Mouse (Mus musculus): Measurements from ENCODE around the gene Gm17949.

Gm17949 gene

DNA sequence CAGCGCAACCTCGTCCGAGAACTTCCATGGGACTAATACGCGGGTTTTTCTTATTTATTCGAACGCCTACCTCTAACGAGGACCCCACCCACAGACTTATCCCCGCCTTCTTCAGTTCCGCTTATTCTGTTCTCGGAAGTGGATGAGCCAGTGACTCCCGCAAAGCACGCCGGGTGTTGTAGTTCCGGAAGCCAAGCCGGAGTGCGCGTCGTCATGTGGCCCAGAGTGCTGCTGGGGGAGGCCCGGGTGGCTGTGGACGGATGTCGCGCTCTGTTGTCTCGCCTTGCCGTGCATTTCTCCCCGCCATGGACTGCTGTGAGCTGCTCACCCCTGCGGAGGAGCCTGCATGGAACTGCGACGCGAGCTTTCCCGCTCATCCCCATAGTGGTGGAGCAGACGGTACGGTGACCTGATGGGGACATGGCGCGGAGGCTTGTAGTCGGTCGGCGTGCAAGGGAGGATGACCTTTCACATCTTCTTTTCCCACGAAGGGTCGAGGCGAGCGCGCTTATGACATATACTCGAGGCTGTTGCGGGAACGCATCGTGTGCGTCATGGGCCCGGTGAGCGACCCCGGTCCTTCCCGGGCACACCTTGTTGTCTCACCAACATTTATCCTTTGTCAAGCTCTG lies 21.0 kb upstream of the Gm17949 start, which contains the start of gene Clpp:
Gene Clpp, plus strand, starts transcription at position 191 of the 632 bp plus-strand sequence.
- peak; percentile 96 for ATAC-seq (ENCODE audit: low TSS enrichment)

DNA sequence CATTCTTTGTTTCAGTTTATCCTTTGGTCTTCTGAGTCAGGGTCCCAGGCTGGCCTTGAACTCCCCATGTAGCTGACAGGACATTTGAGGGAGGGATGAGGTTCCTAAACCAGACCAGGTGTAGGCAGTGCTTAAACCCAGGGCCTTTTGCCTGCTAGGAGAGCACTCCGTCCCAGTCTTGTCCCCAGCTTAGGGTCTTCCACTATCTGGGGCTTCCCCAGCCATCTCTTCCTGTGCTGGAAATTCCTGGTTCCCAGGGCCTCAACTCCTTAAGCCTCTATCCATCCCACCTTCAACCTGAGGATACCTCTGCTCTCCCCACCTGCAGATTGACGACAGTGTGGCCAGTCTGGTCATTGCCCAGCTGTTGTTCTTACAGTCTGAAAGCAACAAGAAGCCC lies 20.3 kb upstream of the Gm17949 start:
- no peak for ATAC-seq (ENCODE audit: low TSS enrichment)

DNA sequence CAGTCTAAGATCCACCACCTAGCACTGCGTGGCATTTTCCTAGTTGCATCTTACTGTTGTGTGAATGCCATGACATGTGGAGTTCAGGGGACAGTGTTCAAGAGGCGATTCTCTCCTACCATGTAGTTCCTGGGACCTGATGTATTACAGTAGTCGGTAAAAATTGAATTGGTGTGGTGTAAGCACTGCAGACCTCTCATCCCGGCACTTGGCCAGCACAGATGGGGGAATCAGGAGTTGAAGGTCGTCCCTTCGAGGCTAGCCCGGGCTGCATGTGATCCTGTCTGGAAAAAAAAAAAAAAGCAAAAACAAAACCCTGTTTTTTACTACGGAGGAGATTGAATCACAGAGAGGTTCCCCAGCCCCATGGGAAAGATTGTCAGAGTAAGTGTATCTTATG lies 16.2 kb upstream of the Gm17949 start:
- ATAC-seq (ENCODE audit: low TSS enrichment): no peak

DNA sequence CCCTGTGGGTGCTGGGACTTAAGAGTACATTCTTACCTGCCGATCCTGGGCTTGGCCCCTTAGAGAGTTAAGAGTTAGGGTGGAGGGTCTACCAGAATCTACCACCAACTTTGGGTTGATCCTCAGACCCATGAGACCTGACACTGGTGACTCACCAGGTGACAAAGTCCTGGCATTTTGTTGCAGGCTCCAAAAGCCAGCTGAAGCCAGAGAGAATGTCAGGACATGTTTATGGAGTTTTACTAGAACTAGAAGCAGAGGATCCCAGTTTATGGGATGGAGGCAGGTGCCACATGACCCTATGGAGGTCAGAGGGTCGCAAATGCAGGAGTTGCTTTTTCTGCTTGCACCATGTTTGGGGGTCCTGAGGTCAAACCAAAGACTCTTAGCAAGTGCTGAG lies 14.8 kb upstream of the Gm17949 start:
- ATAC-seq (ENCODE audit: low TSS enrichment): no peak

DNA sequence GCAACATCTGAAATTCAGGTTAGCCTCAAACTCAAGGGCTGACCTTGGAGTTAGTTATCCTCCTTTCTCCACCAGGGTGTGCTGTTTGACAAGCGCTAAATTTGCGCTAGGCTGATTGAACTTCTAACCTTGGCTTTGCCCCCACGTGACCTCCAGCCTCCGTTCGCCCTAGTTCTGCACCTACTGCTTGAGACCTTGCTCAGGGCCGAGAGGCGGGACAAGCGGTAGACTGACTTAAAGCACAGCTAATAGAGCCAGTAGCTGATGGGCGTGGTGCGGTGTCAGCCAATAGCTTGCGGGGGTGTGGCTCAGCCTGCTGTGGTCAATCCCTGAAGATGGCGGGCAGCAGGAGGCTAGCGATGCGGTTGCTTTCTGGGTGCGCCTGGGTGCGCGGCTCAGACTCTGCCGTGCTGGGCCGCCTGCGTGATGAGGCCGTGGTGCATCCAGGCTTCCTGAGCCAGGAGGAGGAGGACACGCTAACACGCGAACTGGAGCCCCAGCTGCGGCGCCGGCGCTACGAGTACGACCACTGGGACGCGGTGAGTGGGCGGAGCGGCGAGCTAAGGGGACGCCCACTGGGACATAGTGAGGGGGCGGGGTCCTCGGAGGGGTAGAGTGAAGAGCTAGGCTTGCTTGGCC lies 14.1 kb upstream of the Gm17949 start, which contains the start of gene Alkbh7:
Gene Alkbh7, plus strand, starts transcription at position 311 of the 639 bp plus-strand sequence.
- ATAC-seq (ENCODE audit: low TSS enrichment): peak; percentile 92

DNA sequence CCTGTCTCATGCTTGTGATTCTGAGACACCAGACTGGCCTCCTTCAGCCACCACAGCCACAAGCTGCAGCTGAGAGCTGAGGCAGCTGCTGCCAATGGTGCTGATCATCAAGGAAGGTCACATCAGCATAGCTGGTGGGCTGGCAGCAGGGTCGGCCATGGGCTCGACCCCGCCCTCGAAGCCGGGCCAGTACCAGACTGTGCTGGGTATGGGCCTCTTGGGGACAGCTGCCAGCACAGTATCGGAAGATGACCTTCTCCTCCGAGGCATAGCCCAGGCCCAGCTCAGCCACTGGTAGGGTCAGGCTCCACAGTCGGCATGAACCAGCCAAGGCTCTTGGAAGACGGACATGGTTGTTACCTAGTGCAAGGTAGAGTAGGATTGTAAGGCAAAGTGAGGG lies 11.9 kb upstream of the Gm17949 start:
- no peak for ATAC-seq (ENCODE audit: low TSS enrichment)

DNA sequence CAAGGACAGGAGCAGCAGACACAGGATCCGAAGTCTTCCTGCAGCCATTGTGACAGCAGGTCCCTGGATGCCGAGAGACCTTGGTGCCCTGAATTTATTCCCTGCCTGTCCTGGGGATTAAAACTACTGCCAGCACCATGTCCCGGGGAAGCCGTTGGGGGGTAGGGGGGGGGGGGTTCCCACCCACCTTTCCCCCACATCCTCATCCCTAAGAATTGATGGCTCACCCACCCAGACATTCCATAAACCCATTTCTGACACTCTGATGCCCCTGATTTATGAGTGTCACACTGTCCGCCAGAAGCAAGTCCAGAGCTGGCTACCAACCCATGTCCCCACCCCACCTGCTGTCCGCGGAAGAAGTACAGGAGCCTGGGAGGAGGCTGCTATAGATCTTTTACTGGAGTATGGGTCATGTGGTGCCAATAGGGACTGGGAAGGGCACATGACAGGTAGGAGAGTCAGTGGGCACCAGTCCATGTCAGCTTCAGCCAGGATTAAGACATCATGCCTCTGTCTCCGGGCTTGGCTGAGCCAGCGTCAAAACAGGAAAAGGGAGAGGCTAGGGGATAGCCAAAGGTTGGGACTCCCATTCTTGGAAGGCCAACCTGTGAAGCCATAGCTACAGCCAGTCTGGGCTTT lies 11.2 kb upstream of the Gm17949 start, which contains the start of gene Pspn:
Gene Pspn, minus strand, starts transcription at position 51 of the 642 bp plus-strand sequence.
- no peak for ATAC-seq (ENCODE audit: low TSS enrichment)

DNA sequence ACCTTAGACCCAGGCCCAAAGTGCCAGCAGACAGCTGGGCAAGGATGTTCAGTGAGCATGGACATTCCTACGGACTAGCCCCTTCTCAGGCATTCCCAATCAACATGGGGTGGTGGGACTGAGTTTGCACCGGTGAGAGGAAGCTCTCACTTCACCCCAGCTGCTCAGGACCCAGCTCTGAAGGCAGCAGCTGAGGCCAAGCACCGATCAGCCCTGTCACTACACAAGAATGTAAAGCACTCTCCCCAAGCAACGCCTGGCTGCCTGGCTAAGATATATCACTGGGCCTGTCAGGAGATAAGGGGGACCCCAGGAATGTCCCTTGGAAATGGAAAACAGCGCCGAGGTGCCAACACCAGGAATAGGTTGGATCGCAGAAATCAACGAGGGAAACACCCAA lies 10.0 kb upstream of the Gm17949 start:
- no peak for ATAC-seq (ENCODE audit: low TSS enrichment)

DNA sequence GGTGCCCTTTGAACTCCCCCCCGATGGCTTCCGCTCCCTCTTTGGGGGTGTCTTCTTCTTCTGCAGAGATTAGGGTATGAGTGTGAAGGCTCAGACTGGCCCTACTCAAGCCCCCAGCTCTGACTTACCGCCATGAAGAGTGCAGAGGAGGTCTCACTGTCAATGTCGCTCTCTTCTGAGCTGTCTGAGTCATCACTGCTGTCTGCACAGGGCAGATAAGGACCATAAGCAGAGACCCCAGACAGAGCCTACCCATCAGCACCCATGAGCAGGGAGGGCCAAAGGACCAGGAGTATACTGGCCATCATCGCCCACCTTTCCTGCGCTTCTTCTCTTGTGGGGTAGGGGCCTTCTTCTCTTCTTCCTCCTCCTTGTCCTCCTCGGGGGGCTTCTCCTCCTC lies 7.3 kb upstream of the Gm17949 start:
- ATAC-seq (ENCODE audit: low TSS enrichment): no peak

DNA sequence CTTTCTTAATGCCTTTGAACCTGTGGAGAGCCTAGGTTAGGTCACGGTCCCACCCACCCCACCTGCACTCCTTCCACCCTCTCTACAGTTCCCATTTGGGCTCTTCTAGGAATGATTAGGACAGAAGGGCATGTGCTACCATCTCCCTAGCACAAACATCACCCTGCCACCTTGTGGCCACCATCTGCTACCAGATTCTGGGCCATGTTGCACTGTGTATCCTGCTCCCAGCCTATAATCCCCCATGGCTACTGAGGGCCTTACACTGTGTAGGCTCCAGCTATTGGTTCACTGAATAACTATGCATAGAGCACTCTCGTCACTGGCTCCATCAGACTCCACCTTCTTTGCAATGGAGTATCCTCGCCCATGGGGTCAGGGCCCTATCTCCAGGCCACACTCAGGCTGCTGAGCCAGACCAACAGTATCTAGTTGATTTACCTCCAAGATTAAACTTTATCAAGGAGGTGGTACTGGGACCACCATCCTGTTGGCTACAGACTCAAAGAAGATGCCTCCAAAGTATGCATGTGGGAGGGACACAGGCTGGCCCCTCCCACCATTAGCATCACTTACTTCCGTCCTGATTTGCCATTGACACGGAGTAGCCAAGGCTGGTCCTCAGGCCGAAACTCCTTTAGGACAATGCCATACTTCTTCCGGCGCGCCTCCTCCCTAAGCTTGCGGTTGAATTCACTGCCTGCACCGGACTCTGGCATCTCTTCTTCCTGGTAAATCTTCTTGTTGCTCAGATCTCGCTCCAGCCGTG lies 3.9 kb upstream of the Gm17949 start:
- ATAC-seq (ENCODE audit: low TSS enrichment): no peak

DNA sequence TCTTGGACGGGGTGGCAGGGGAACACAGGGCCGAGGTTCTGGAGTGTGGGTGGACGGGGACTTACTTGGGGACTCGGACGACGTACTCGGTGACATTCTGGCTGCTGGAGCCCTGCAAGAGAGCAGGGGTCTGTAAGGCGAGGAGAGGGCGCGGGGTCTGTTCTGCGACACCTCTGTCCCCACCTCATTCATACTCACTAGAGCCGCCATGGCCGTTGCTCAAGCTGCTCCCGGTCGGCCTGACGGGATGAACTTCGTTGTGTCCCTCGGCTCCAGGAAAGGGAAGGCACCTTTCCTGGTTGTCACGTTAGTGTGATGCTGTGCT lies 396 bp upstream of the Gm17949 start:
- ATAC-seq (ENCODE audit: low TSS enrichment): peak; percentile 24; the same call in 1 of the 2 replicates

DNA sequence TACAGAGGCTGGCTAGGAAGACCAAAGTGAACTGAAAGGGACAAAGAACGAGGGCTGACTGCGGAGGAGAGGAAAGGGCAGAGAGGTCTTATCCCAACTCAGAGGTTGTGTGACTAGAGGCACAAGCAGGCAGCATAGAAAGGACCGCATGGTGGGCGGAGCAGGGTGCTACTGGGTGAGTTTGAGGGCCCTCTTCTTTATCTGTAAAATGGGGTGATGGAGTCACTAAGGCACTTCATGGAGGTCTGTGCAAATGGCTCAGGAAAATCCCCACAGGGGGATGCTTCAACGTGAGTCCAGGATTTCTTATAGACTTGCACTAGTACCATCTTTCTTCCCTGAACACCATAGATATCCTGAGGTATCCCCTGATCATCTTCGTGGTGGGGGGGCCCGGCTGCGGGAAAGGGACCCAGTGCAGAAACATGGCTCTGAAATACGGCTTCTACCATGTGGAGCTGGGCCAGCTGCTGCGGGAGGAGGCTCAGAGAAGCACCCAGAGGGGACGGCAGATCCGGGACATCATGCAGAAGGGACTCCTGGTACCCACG lies 1.1 kb downstream of the Gm17949 start:
- ATAC-seq (ENCODE audit: low TSS enrichment): no peak

DNA sequence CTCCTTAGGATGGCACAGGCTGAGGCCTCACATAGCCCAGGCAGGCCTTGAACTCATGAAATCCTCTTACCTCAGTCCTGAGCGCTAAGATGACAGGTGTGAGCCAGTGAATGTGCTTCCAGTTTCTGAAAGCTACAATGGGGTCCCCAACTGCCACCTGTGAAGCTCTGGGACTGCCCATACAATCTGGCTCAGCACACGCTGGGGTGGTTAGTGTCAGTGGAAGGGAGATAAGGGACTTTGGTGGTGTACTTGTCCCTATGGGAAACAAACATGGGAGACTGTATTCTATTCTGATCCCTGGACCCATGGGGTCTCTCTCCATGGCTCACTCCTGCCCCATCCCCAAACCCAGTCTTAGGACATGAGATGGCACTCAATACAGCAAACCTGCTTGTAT lies 8.4 kb downstream of the Gm17949 start:
- ATAC-seq (ENCODE audit: low TSS enrichment): no peak

DNA sequence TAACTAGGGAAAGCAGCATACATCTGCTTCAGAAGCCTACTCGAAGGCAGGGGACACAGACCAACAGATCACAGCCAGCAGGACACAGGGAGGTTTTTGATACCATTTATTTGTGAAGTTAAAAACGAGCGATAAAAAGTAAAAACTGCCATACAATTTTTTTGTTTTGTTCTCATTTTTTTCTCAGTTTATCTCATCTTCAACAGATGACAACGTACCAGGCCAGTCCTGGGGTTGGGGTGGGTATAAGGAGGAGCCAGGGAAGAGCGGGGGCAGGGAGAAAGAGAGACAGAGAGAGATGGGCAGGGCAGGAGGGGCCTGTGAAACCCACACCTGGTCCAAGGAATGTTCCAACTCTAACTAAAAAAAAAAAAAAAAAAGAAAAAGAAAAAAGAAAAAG lies 9.7 kb downstream of the Gm17949 start:
- no peak for ATAC-seq (ENCODE audit: low TSS enrichment)

DNA sequence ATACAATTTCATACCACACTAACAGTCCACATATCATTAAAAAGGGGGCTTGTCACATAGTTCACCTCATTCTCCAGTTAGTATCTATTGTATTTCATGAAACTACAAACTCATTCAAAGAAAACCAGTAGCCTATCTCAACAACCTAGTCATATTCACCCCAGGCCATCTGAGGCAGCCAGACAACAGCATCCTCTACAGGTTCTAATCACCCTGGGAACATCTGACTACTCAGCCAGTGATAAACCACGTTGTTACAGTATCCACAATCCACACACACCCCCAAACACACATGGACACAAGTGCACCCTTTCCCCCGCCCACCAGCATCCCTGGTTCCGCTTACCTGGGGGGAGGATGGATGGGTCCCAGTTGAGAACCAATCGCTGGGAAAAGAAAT lies 16.2 kb downstream of the Gm17949 start:
- no peak for ATAC-seq (ENCODE audit: low TSS enrichment)

DNA sequence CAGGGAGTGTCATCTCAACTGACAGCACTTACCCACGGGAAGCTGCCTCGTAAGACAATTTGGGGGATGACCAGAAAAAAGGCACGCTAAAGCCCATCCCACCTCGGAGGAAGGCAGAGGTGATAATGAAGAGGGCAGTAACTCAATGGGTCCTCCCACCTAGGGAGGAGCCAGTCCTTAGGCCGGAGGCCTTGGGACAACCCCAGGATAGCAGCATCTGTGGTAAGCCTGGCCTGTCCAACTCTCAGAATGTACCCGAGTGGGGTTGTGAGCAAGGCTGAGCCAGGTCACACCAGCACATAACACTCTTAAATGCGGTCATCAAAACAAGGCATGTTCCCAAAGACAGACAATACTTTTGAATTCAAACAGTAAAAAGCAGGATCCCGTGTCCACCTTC lies 18.4 kb downstream of the Gm17949 start:
- no peak for ATAC-seq (ENCODE audit: low TSS enrichment)

DNA sequence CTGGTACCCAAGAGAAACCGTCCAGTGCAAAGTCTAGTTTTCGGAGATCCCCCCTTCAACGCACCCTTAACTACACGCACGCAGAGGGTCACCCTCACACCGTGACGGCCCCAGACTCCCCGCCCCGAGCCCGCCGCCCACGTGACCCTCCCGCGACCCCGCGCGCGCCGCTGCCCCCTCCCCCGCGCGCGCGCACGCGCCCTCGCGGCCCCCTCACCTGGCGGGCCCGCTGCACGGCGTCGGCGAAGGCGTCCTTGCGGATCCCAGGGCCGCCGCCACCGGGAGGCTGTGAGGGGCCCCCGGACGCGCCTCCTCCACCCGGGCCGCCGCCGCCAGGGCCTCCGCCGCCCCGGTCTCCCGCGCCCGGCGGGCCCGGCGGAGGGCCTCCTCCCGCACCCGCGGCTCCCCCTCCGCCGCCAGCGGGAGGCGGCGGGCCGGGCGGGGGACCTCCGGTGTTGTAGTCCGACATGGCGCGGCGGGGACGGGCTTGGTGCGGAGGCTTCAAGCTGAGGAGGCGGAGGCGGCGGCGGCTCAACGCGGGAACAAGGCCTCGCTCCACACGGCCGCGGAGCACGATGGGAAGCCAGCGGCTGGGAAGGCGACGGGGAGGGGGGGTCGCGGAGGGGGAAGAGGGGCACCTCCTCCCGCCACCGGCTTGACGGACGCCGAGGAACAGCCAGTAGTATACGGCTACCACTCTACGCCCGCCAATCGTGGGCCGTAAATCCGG lies 19.8 kb downstream of the Gm17949 start, which contains the start of gene Khsrp:
Gene Khsrp, minus strand, starts transcription at position 592 of the 730 bp plus-strand sequence.
- 0 out of 2 replicates have a peak, but pooled peaks have one; percentile 0 for ATAC-seq (ENCODE audit: low TSS enrichment)

DNA sequence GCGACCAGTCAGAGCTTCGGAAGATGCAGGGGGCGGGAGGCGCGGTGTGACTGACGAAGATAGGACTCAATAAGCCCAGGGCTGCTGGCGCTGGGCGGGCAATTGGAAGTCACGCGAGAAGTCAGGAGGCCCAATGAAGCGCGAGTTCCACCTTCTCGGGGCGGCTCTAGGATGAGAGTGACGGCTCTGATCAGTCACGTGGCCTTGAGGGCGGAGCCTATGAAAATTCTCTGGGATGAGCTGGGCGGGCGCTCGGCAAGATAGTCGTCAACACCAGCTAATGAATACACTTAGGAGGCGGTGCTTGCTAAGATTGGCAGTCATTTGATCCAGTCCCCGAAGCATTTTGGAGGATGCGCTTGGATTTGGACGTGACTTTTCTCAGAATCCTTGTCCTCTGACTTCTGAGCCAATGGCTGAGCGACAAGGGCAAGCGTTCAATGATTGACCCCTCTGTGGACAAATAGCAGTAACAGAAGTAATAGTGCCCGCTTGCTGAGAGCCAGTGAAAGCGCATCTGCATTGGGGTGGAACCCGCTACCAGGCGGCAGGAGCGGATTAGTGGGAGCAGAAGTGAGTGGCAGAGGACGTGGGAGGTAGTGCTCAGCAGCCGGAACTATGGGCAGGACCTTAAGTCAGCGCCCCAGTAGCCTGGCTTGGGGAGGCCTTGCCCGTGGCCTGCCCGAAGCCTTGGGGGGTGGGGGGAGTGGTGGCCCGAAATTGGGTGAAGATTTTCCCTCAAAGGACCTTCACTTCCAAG lies 20.6 kb downstream of the Gm17949 start:
- ATAC-seq (ENCODE audit: low TSS enrichment): peak; percentile 89

DNA sequence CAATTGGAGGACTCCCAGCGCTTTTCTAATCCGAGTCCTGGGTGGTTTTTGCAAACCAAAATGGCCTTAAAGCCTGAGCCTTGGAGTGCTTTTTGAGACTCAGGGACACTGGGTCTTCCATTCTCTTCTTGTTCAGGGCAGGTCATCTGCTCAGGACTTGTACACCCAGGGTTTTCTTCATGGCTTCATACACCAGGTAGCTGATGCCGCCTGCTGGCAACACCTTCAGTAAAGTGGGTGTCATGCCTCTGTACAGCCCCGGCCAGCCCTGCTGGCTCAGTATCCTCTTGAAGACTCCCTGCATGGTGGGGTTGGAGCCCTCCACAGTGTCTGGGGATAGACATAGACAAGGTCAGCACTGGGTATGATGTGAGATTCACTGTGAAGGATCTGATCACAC lies 21.6 kb downstream of the Gm17949 start:
- ATAC-seq (ENCODE audit: low TSS enrichment): no peak

DNA sequence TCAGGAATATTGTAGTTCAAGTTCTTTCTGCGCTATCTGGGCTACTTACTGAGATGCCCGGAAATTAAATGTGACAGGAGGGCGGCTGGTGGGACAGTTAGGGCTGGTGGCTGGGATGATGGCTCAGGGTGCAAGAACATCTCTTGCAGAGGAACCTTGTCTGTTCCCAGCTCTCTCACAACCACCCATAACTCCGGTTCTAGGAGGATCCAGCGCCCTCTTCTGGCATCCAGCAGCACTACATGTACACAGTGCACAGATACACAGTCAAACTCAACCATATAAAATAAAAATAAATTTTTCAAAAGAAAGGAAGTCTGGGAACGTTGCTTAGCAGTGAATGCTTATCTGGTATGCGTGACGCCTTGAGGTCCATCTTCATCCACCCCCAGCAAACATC lies 27.7 kb downstream of the Gm17949 start:
- ATAC-seq (ENCODE audit: low TSS enrichment): no peak

DNA sequence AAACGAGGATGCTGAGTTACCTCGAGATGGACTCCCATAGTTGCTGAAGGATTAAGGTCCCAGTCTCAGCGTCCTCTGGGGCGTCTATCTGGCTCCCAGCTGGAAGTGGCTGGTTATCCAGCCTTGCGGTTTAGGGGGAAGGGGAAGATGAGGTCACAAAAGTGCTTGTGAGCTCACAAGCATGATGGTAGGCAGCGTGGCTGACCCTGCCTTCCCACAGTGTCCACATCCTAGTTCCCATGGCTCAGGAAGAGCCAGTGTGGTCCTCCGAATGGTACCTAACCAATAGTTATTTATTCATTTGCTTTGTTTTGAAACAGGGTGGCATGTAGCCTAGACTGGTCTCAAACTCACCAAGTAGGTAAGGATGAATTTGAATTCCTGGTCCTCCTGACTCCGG lies 30.3 kb downstream of the Gm17949 start, which contains the start of gene Slc25a41:
Gene Slc25a41, minus strand, starts transcription at position 101 of the 400 bp plus-strand sequence.
- no peak for ATAC-seq (ENCODE audit: low TSS enrichment)
